Mouse (Mus musculus): Measurements from ENCODE around the gene Mosmo.

GRCm38 (mm10) chr7:120682002-120682401, 4.6 kb downstream of the Mosmo start:
- TF ChIP-seq POLR2A (IDR thresholded peaks at IDR 0.05; ENCODE audit: low read depth, low read length) (no peak), CTCF (IDR thresholded peaks at IDR 0.05; ENCODE audit: borderline replicate concordance, insufficient read depth, low read length) (no peak)
